Mouse (Mus musculus): ENCODE measurements around the gene Shcbp1l. TPM values are rescaled to one million over a fixed set of nuclear protein-coding genes. Genes with fewer than 3 reads are reported as not detected.

Shcbp1l gene
- total and polyA plus RNA-seq, 3 experiments, result 0.59 to 1.6 TPM; not detected in 1

DNA sequence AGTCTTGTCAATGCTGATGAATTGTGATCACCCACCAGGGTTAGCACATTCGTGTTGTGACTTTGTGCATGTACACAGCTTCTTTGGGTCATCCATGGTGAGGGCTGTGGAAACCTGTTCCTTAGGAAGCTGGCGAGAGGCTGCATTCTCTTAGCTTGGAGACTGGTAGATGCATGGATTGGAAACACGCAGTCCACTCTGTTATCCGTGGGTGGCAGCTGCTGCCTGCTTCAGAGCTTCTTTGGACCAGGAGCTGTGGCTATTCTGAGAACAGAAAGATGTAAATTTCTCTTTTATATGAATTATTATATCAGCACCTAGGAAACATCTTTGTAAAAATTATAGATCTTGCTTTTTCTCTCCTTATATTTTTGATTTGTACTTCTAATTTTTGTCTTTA is 15.8 kb downstream of the Shcbp1l start:
- no peaks in the 10 kb centered on the region for H3K4me1 ChIP-seq (ENCODE audit: control insufficient read depth in 1 of 2, insufficient read depth in 2 of 2)
- H3K27ac ChIP-seq (ENCODE audit: insufficient read depth, low read depth), result no peak overlapping the region
- in situ Hi-C loops (cut with MboI; ENCODE audit: low pct_ligation_motif_present, low pct_unique_long_range_greater_than_20kb, low sequenced_read_pairs), result no loop called here
- dilution Hi-C loops (cut with MboI; ENCODE audit: extremely low pct_ligation_motif_present, extremely low pct_unique_long_range_greater_than_20kb, low sequenced_read_pairs), result no loop called here
- H3K36me3 ChIP-seq (replicated peaks in 1 of 2; ENCODE audit: control insufficient read depth in 1 of 2, insufficient read depth in 1 of 2, low read length in 1 of 2), result peaks cover 0 to 17% of the 10 kb centered on the region in 2 experiments
- H3K9ac ChIP-seq (ENCODE audit: insufficient read depth, low read depth), result no peak overlapping the region
- H3K4me3 ChIP-seq (replicated peaks in 1 of 3; ENCODE audit: low read depth in 2 of 3, low read length in 2 of 3, poor library complexity in 1 of 3), result no peak overlapping the region
- DNase-seq (ENCODE audit: extremely low read depth), result no peak
- no peak for TF ChIP-seq POLR2AphosphoS2 (IDR thresholded peaks at IDR 0.05; ENCODE audit: low read depth, low read length)
- TF ChIP-seq NRF1 (IDR thresholded peaks at IDR 0.05; ENCODE audit: low read depth, low read length), result no peak
- TF ChIP-seq CHD2 (IDR thresholded peaks at IDR 0.05; ENCODE audit: low read length), result no peak
- no peak for TF ChIP-seq CHD1 (IDR thresholded peaks at IDR 0.05; ENCODE audit: low read depth, low read length)
- H3K4me2 ChIP-seq (ENCODE audit: insufficient read depth, low read depth, poor library complexity, severe bottlenecking), result no peak overlapping the region
- no peaks in the 10 kb centered on the region for H3K27me3 ChIP-seq (replicated peaks)
- no peaks in the 10 kb centered on the region for H3K9me3 ChIP-seq (replicated peaks; ENCODE audit: low read length)
- H3K79me2 ChIP-seq (replicated peaks; ENCODE audit: control insufficient read depth, extremely low read depth, insufficient read depth, poor library complexity, severe bottlenecking), result no peaks in the 10 kb centered on the region

DNA sequence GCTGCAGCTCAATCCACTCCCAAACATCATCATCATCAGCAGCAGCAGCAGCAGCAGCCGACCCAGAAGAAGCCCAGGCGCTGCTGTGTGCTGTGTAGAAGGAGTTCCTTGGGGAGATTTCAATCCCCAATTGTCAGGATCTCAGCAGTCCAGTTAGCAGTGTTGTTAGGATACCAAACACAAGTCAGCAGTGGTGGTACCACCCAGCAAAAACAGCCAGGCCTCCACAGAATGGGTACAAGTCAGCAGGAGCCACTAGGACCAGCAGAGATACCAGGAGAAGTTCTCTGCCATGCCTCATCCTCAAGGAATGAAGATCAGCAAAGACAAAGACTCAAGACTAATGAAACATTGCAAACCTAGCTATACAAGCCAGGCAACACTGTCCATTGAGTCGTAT is 16.7 kb downstream of the Shcbp1l start:
- H3K79me2 ChIP-seq (replicated peaks; ENCODE audit: control insufficient read depth, extremely low read depth, insufficient read depth, poor library complexity, severe bottlenecking), result no peaks in the 10 kb centered on the region
- no peaks in the 10 kb centered on the region for H3K9me3 ChIP-seq (replicated peaks; ENCODE audit: low read length)
- no peak overlapping the region for H3K27ac ChIP-seq (ENCODE audit: insufficient read depth, low read depth)
- no peak overlapping the region for H3K4me3 ChIP-seq (replicated peaks in 1 of 3; ENCODE audit: low read depth in 2 of 3, low read length in 2 of 3, poor library complexity in 1 of 3)
- DNase-seq (ENCODE audit: extremely low read depth), result no peak
- dilution Hi-C loops (cut with MboI; ENCODE audit: extremely low pct_ligation_motif_present, extremely low pct_unique_long_range_greater_than_20kb, low sequenced_read_pairs) (no loop called here), in situ Hi-C loops (cut with MboI; ENCODE audit: low pct_ligation_motif_present, low pct_unique_long_range_greater_than_20kb, low sequenced_read_pairs) (no loop called here)
- TF ChIP-seq MAFK (IDR thresholded peaks at IDR 0.05; ENCODE audit: insufficient replicate concordance, low read length), result no peak
- TF ChIP-seq USF1 (IDR thresholded peaks at IDR 0.05; ENCODE audit: low read depth, low read length), result no peak
- TF ChIP-seq MAZ (IDR thresholded peaks at IDR 0.05; ENCODE audit: low read depth, low read length), result no peak
- TF ChIP-seq IRF4 (IDR thresholded peaks at IDR 0.05; ENCODE audit: low read depth, low read length), result no peak
- no peak for TF ChIP-seq ZC3H11A (IDR thresholded peaks at IDR 0.05; ENCODE audit: low read depth, low read length)
- TF ChIP-seq ELF1 (IDR thresholded peaks at IDR 0.05; ENCODE audit: low read depth, low read length), result no peak
- TF ChIP-seq ZKSCAN1 (IDR thresholded peaks at IDR 0.05; ENCODE audit: borderline replicate concordance, low read depth, low read length), result no peak
- TF ChIP-seq ZMIZ1 (IDR thresholded peaks at IDR 0.05; ENCODE audit: low read depth, low read length), result no peak
- TF ChIP-seq HCFC1 (IDR thresholded peaks at IDR 0.05; ENCODE audit: low read depth, low read length), result no peak
- TF ChIP-seq UBTF (IDR thresholded peaks at IDR 0.05; ENCODE audit: low read depth, low read length), result no peak
- TF ChIP-seq KAT2A (IDR thresholded peaks at IDR 0.05; ENCODE audit: insufficient replicate concordance, low read length), result no peak
- TF ChIP-seq POLR2AphosphoS2 (IDR thresholded peaks at IDR 0.05; ENCODE audit: low read depth, low read length), result no peak
- H3K9ac ChIP-seq (ENCODE audit: insufficient read depth, low read depth), result no peak overlapping the region
- H3K4me1 ChIP-seq (ENCODE audit: control insufficient read depth in 1 of 2, insufficient read depth in 2 of 2), result no peaks in the 10 kb centered on the region
- no peak overlapping the region for H3K4me2 ChIP-seq (ENCODE audit: insufficient read depth, low read depth, poor library complexity, severe bottlenecking)
- no peaks in the 10 kb centered on the region for H3K27me3 ChIP-seq (replicated peaks)
- peaks cover 3 to 24% of the 10 kb centered on the region in 2 experiments for H3K36me3 ChIP-seq (replicated peaks in 1 of 2; ENCODE audit: control insufficient read depth in 1 of 2, insufficient read depth in 1 of 2, low read length in 1 of 2)
